Mouse (Mus musculus): Measurements from ENCODE around the gene Tmem246. TPM values are rescaled to one million over a fixed set of nuclear protein-coding genes. Genes with fewer than 3 reads are reported as not detected.
"Not testable (repeated sequence)": the region's sequence is repeated elsewhere in the genome, so short reads cannot be mapped to it uniquely, and the experiment has no call there.

Tmem246 gene
- 107 and 108 TPM in 2 replicates for polyA plus RNA-seq (2015; fragmentation: Nextera tagmentation; extraction: Ambion mirVana)

GRCm38 (mm10) chr4:49597183-49598100 is at the start of gene Tmem246:
Gene Tmem246 (minus strand): TSS chr4:49597876.
- under 1% methylated on average over 76 of the region's 77 CpGs for WGBS
- Histone ChIP-seq H3K4me3 (peak within 1 kb of the TSS; percentile 83), H3K9me3 (no peaks in the 10 kb centered on the region), H3K9ac (peak within 1 kb of the TSS; percentile 83), H3K4me1 (peaks cover 11% of the 10 kb centered on the region), H3K27ac (peak within 1 kb of the TSS; percentile 94), H3K36me3 (replicated peaks) (no peaks in the 10 kb centered on the region), H3K4me2 (peak within 1 kb of the TSS; percentile 60), H3K27me3 (replicated peaks) (no peaks in the 10 kb centered on the region)
- peak; percentile 95 for ATAC-seq (replicated peaks)

- no peaks in the 10 kb centered on the region for H3K27me3 ChIP-seq (replicated peaks)
- no peak overlapping the region for H3K4me3 ChIP-seq
- H3K9ac ChIP-seq = no peak overlapping the region
- no peak overlapping the region for H3K4me2 ChIP-seq
- peaks cover 36% of the 10 kb centered on the region for H3K36me3 ChIP-seq (replicated peaks)
- WGBS = 67% methylated on average over 2 of the region's 2 CpGs
- H3K9me3 ChIP-seq = no peaks in the 10 kb centered on the region
- H3K4me1 ChIP-seq = no peaks in the 10 kb centered on the region
- no peak overlapping the region for H3K27ac ChIP-seq
- ATAC-seq (replicated peaks) = no peak
Observed at GRCm38 (mm10) chr4:49639913-49640312, 42.2 kb upstream of the Tmem246 start.

- Histone ChIP-seq H3K4me1 (peaks cover 14% of the 10 kb centered on the region), H3K36me3 (replicated peaks) (peaks cover 25% of the 10 kb centered on the region)
- 95% methylated on average over 11 of the region's 11 CpGs for WGBS
Observed at GRCm38 (mm10) chr4:49637821-49638220, 40.1 kb upstream of the Tmem246 start.

GRCm38 (mm10) chr4:49632139-49632481 is 34.4 kb upstream of the Tmem246 start:
- Histone ChIP-seq H3K9me3 (no peaks in the 10 kb centered on the region), H3K4me3 (peak overlapping the region; percentile 97), H3K36me3 (replicated peaks) (peaks cover 8% of the 10 kb centered on the region; the same call in 1 of the 2 replicates), H3K4me1 (peaks cover 20% of the 10 kb centered on the region), H3K9ac (peak overlapping the region; percentile 96), H3K4me2 (peak overlapping the region; percentile 90), H3K27me3 (replicated peaks) (no peaks in the 10 kb centered on the region), H3K27ac (peak overlapping the region; percentile 91)
- WGBS = under 1% methylated on average over 30 of the region's 30 CpGs
- no peak for ATAC-seq (replicated peaks)

More at GRCm38 (mm10) chr4:49637821-49638220, 40.1 kb upstream of the Tmem246 start:
- Histone ChIP-seq H3K9ac (no peak overlapping the region), H3K27me3 (replicated peaks) (no peaks in the 10 kb centered on the region), H3K4me2 (no peak overlapping the region), H3K9me3 (no peaks in the 10 kb centered on the region), H3K27ac (no peak overlapping the region), H3K4me3 (no peak overlapping the region)
- ATAC-seq (replicated peaks) = no peak

- WGBS = 3% methylated on average over 37 of the region's 37 CpGs
- H3K27me3 ChIP-seq (replicated peaks) = no peaks in the 10 kb centered on the region
- no peaks in the 10 kb centered on the region for H3K9me3 ChIP-seq
- peaks cover 8% of the 10 kb centered on the region; the same call in 1 of the 2 replicates for H3K36me3 ChIP-seq (replicated peaks)
- peak within 1 kb of the TSS; percentile 90 for H3K4me2 ChIP-seq
- peak within 1 kb of the TSS; percentile 97 for H3K4me3 ChIP-seq
- ATAC-seq (replicated peaks) = peak; percentile 98
- H3K9ac ChIP-seq = peak within 1 kb of the TSS; percentile 96
- peak within 1 kb of the TSS; percentile 91 for H3K27ac ChIP-seq
- H3K4me1 ChIP-seq = peaks cover 20% of the 10 kb centered on the region
Observed at GRCm38 (mm10) chr4:49631319-49632138, 33.9 kb upstream of the Tmem246 start, which contains the start of gene Rnf20. Gene Rnf20 (plus strand): TSS chr4:49632006.

GRCm38 (mm10) chr4:49628941-49629340 is 31.3 kb upstream of the Tmem246 start:
- 71% methylated on average over 5 of the region's 5 CpGs for WGBS
- Histone ChIP-seq H3K4me2 (no peak overlapping the region), H3K4me1 (peaks cover 17% of the 10 kb centered on the region), H3K27ac (no peak overlapping the region), H3K9me3 (no peaks in the 10 kb centered on the region), H3K36me3 (replicated peaks) (no peaks in the 10 kb centered on the region), H3K4me3 (no peak overlapping the region), H3K27me3 (replicated peaks) (no peaks in the 10 kb centered on the region), H3K9ac (no peak overlapping the region)
- no peak for ATAC-seq (replicated peaks)

GRCm38 (mm10) chr4:49626973-49627372 is 29.3 kb upstream of the Tmem246 start:
- Histone ChIP-seq H3K36me3 (replicated peaks) (no peaks in the 10 kb centered on the region), H3K27ac (no peak overlapping the region), H3K9me3 (no peaks in the 10 kb centered on the region), H3K4me1 (peaks cover 2% of the 10 kb centered on the region; the same call in 1 of the 2 replicates), H3K4me3 (no peak overlapping the region), H3K9ac (no peak overlapping the region), H3K27me3 (replicated peaks) (no peaks in the 10 kb centered on the region), H3K4me2 (no peak overlapping the region)
- ATAC-seq (replicated peaks) = no peak
- under 1% methylated on average over 3 of the region's 3 CpGs for WGBS

GRCm38 (mm10) chr4:49624969-49625368 is 27.3 kb upstream of the Tmem246 start:
- not testable (repeated sequence) for ATAC-seq (replicated peaks); H3K4me1 ChIP-seq; H3K4me2 ChIP-seq; H3K9me3 ChIP-seq; H3K9ac ChIP-seq; H3K4me3 ChIP-seq; H3K27ac ChIP-seq; H3K36me3 ChIP-seq (replicated peaks); H3K27me3 ChIP-seq (replicated peaks)
- 87% methylated on average over 4 of the region's 4 CpGs for WGBS

- Histone ChIP-seq H3K4me1 (no peaks in the 10 kb centered on the region), H3K9ac (no peak overlapping the region), H3K27me3 (replicated peaks) (no peaks in the 10 kb centered on the region), H3K36me3 (replicated peaks) (no peaks in the 10 kb centered on the region), H3K9me3 (no peaks in the 10 kb centered on the region), H3K4me3 (no peak overlapping the region), H3K27ac (no peak overlapping the region), H3K4me2 (no peak overlapping the region)
- WGBS = 91% methylated on average over 4 of the region's 4 CpGs
- no peak for ATAC-seq (replicated peaks)
Observed at GRCm38 (mm10) chr4:49623916-49624315, 26.2 kb upstream of the Tmem246 start.

GRCm38 (mm10) chr4:49622272-49622671 is 24.6 kb upstream of the Tmem246 start:
- no peaks in the 10 kb centered on the region for H3K9me3 ChIP-seq
- no peak overlapping the region for H3K9ac ChIP-seq
- H3K27me3 ChIP-seq (replicated peaks) = no peaks in the 10 kb centered on the region
- no peak for ATAC-seq (replicated peaks)
- 73% methylated on average over 2 of the region's 2 CpGs for WGBS
- no peaks in the 10 kb centered on the region for H3K36me3 ChIP-seq (replicated peaks)
- no peak overlapping the region for H3K4me2 ChIP-seq
- H3K27ac ChIP-seq = no peak overlapping the region
- no peak overlapping the region for H3K4me3 ChIP-seq
- H3K4me1 ChIP-seq = no peaks in the 10 kb centered on the region

GRCm38 (mm10) chr4:49619861-49620260 is 22.2 kb upstream of the Tmem246 start:
- H3K9me3 ChIP-seq; H3K4me1 ChIP-seq; ATAC-seq (replicated peaks); H3K27ac ChIP-seq; H3K27me3 ChIP-seq (replicated peaks); H3K4me2 ChIP-seq; H3K4me3 ChIP-seq; H3K9ac ChIP-seq; H3K36me3 ChIP-seq (replicated peaks): not testable (repeated sequence)
- WGBS = 88% methylated on average over 7 of the region's 7 CpGs

- Histone ChIP-seq H3K27me3 (replicated peaks) (no peaks in the 10 kb centered on the region), H3K9ac (no peak overlapping the region), H3K4me1 (no peaks in the 10 kb centered on the region), H3K4me2 (no peak overlapping the region), H3K27ac (no peak overlapping the region), H3K9me3 (no peaks in the 10 kb centered on the region), H3K36me3 (replicated peaks) (no peaks in the 10 kb centered on the region), H3K4me3 (no peak overlapping the region)
- ATAC-seq (replicated peaks) = no peak
- 93% methylated on average over 10 of the region's 10 CpGs for WGBS
Observed at GRCm38 (mm10) chr4:49616924-49617323, 19.2 kb upstream of the Tmem246 start.

Data from midbrain, embryonic 15.5 days (tissue).